Mouse (Mus musculus) liver, postnatal 0 days (tissue): ENCODE results near the gene Arhgef11.

Experiments used
- CTCF ChIP-seq: sonication (generic); IDR thresholded peaks from 2 replicates; pipeline ENCODE4 v1.5.1; 2016; ENCODE audit warnings: antibody characterized with exemption, low read depth
- EP300 ChIP-seq: IDR thresholded peaks from 2 replicates; pipeline ENCODE4 v1.6.1; 2016; ENCODE audit warnings: antibody characterized with exemption, low read depth, mild to moderate bottlenecking

DNA sequence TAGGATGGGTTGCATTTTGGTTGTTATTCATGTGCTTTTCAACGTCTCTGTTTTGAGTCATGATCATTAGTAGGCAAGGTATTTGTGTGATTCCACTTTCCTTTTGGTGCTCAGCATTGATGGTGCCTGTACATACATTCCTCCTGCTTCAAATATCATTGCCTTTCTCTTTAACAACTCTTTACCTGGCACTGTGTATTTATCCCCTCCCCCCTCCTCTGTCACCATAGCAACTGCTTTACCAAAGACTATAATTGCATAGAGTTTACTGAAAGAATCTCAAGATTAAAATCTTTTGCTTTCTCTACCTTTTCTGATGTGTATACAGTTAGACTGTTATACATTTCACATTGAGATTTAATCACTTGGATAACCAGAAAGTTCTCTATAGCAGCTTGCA lies 26.1 kb downstream of the Arhgef11 start:
- TF ChIP-seq CTCF (no peak), EP300 (no peak)
